Comparison of ENCODE assay signal across 7 mouse cellular contexts in the genomic region with DNA sequence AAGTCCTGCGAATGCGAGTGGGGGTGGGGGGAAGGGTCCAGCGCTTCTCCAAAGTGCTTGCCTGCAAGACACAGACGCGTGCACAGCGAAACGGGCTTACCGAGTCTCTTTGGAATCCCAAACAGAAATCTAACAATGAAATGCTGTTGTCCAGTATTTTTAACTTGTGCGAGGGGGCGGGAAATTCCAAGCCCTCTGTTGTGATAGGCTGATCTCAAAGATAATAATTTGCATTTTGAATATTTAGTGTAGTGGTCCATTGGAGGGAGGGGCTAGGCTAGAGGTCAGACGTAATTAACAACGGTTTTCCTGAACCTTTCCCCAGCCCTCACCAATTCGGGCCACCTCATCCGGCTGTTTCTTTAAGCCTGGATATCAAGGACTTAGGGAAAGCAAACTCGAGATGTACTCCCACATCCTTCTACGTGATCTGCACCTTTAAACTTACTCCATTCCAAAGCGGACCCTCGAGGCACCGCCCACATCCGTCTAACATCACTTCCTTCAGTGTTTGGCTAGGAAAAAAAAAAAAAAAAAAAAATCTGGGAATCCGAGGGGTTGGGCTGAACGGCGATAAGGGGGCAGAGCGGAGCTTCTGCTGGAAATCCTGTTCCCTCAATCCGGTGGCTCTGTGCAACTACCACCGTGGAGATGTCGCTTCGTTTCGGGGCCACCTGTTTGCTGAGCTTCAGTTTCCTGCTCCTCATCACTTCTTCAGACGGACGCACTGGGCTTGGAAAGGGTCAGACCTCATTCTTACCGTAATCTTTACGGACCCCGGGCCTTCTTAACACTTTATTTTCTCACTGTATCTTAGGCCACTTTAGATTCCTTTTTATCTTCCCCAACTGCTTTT. TPM values are rescaled to one million over a fixed set of nuclear protein-coding genes. Genes with fewer than 3 reads are reported as not detected.
DNase-seq lines count a peak whose midpoint lies in the region; ATAC-seq lines count a peak whose summit lies in the region.

Gene Txndc12, plus strand, starts transcription at position 487 of the 856 bp plus-strand sequence.

- intact Hi-C loops in gastrocnemius, postnatal 14 days (cut with DNase I; ENCODE audit: low total_unique reads): no loop called here
- intact Hi-C loops in left cerebral cortex, postnatal 10 days (cut with DNase I): no loop called here

- peak; percentile 62 for ATAC-seq in inflammation-experienced regulatory T-cells, adult 6 months
- peak; percentile 60 for ATAC-seq in megakaryocyte-erythroid progenitor cell, adult 5-6 weeks (replicated peaks; ENCODE audit: low FRiP score, low TSS enrichment, poor library complexity, severe bottlenecking)

- DNase-seq in adrenal gland, adult 18-20 months (ENCODE audit: low spot score in 2 of 2): peak; percentile 65 to 75
- DNase-seq in embryo, embryonic 10.5 days (ENCODE audit: low spot score): peak; percentile 97
- peak; percentile 86 for DNase-seq in gastrocnemius, postnatal 14 days
- peak; percentile 84 to 92 for DNase-seq in left cerebral cortex, postnatal 10 days (ENCODE audit: extremely low spot score in 1 of 2, low spot score in 2 of 2)
- peak; percentile 82 for DNase-seq in right cerebral cortex, postnatal 25 days

RNA-seq across cellular contexts. Expression of gene Txndc12, which starts in this region (rescaled TPM):
- total RNA-seq in adrenal gland, adult 18-20 months (2021): 10 to 100 TPM; 66.4 to 68.5 TPM
- 10 to 100 TPM; 16.9 to 19.2 TPM for total RNA-seq in gastrocnemius, postnatal 14 days (2021)
- 10 to 100 TPM; 59.8 to 63.3 (median 61.0) TPM for polyA plus RNA-seq in inflammation-experienced regulatory T-cells, adult 6 months (2017; shearing (Covaris generic))
- 10 to 100 TPM; 43.8 to 47.8 TPM for total RNA-seq in left cerebral cortex, postnatal 10 days (2021)
- 19.7 and 20.8 TPM in 2 replicates for total RNA-seq in megakaryocyte-erythroid progenitor cell, adult 5-6 weeks (2014; fragmentation: Nextera tagmentation)
- total RNA-seq in megakaryocyte-erythroid progenitor cell, adult 5-6 weeks (2017): 18.3 and 56.6 TPM in 2 replicates

Comparison
In these comparisons a context has a peak if more than half of its experiments do, and no peak if none do; other contexts are left out.
1. Peak in every context shown above with its lines: DNase-seq and ATAC-seq.